Mouse (Mus musculus) G1E (cell line): ENCODE results near the gene 3110021N24Rik. TPM values are rescaled to one million over a fixed set of nuclear protein-coding genes. Genes with fewer than 3 reads are reported as not detected.

Source experiments
- ATAC-seq: 2 replicates; pipeline ENCODE4 v1.8.0; 2016; ENCODE audit warnings: mild to moderate bottlenecking; ENCODE audit not compliant: insufficient number of reproducible peaks, poor library complexity, low FRiP score, severe bottlenecking; ENCODE audit errors: extremely low read depth
- DNase-seq: peaks from one replicate; pipeline ENCODE4 v3.0.0; 2012; ENCODE audit warnings: low spot score
- H3K27me3 ChIP-seq: 2 replicates; pipeline ENCODE4 v1.6.1; 2012; ENCODE audit warnings: mild to moderate bottlenecking, low read length, inconsistent platforms; ENCODE audit not compliant: insufficient read depth
- H3K36me3 ChIP-seq: replicated peaks from 2 replicates; pipeline ENCODE3; 2012; ENCODE audit warnings: mild to moderate bottlenecking, inconsistent platforms
- H3K4me1 ChIP-seq: 2 replicates; pipeline ENCODE4 v1.6.1; 2012; ENCODE audit warnings: low read depth, low read length, inconsistent platforms, mixed read lengths; ENCODE audit not compliant: insufficient read depth
- H3K4me3 ChIP-seq: 2 replicates; pipeline ENCODE4 v1.5.1; 2012; ENCODE audit warnings: low read depth, mild to moderate bottlenecking, inconsistent platforms, low read length, moderate library complexity, mixed read lengths
- H3K9me3 ChIP-seq: replicated peaks from 2 replicates; pipeline ENCODE4 v1.6.1; 2012; ENCODE audit warnings: inconsistent platforms
- CTCF ChIP-seq: IDR thresholded peaks from 2 replicates; pipeline ENCODE4 v1.5.1; 2012; ENCODE audit warnings: low read depth, low read length, inconsistent platforms, mixed read lengths
- GATA1 ChIP-seq: IDR thresholded peaks from 2 replicates; pipeline ENCODE4 v1.6.1; 2012; ENCODE audit warnings: borderline replicate concordance, low read length, inconsistent platforms, mixed read lengths
- GATA2 ChIP-seq: IDR thresholded peaks from 2 replicates; pipeline ENCODE4 v1.6.1; 2012; ENCODE audit warnings: low read depth, low read length, inconsistent platforms, borderline replicate concordance
- POLR2AphosphoS5 ChIP-seq: IDR thresholded peaks from 2 replicates; pipeline ENCODE4 v1.6.1; 2012; ENCODE audit warnings: low read depth, low read length, inconsistent platforms; ENCODE audit not compliant: insufficient replicate concordance
- TAL1 ChIP-seq: conservative IDR thresholded peaks from 2 replicates; pipeline ENCODE4 v1.6.1; 2012; ENCODE audit warnings: low read depth, low read length, inconsistent platforms, mixed read lengths
- polyA plus RNA-seq: library from polyadenylated mRNA; stranded (reverse); fragments of >175 nt; gene quantifications from 2 replicates; pipeline ENCODE4 v1.2.3, GENCODE M21; 2012
- total RNA-seq, 2 experiments: library from RNA; stranded (forward) in 1 of 2; stranded (reverse) in 1 of 2; fragments of 200-1000 nt in 1 of 2; fragments of >200 nt in 1 of 2; fragmentation: Nextera tagmentation in 1 of 2; gene quantifications; 2 replicates each; pipeline ENCODE4 v1.2.3; 2014 to 2017

The 3110021N24Rik gene
- total and polyA plus RNA-seq, 3 experiments, result 0.05 TPM; not detected in 2

DNA sequence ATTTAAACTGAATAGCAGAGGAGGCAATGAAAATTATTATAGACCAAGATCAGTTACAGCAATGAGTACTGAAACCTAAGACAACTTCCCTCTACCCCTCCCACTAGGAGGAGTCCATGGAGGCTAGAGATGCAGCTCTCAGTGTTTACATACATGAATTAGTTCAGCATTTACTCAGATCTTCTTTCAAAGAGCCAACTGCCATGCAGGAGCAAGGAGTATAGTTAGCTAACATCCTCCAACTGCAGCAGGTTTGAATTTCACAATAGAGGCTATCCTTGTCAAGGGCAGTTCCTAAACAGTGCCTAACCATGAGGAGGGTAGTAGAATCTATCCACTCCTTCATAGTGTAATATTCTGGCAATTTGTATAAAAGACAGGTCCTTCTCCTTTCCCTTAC is 49.1 kb downstream of the 3110021N24Rik start:
- peaks cover 13% of the 10 kb centered on the region; the same call in 1 of the 2 replicates for H3K27me3 ChIP-seq
- DNase-seq, result no peak
- ATAC-seq, result no peak
- H3K4me1 ChIP-seq, result no peaks in the 10 kb centered on the region
- H3K4me3 ChIP-seq, result no peak overlapping the region
- TF ChIP-seq GATA2, result no peak
- no peak for TF ChIP-seq CTCF
- TF ChIP-seq TAL1, result no peak
- no peak for TF ChIP-seq GATA1
- no peak for TF ChIP-seq POLR2AphosphoS5
- H3K36me3 ChIP-seq, result no peaks in the 10 kb centered on the region
- no peaks in the 10 kb centered on the region for H3K9me3 ChIP-seq

DNA sequence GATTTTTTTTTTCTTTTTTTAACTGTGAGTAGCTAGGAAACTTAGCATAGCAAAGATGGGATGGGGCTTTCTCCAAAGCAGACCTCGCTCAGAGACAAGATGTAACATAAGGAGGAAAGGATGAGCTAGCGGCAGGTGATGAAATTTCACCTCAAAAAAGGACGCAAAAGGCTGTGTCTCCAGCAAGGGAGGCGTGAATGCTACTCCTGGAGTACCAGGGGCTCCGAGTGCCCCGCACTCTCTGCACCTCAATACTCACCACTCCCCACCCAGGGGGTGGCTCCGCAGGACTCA is 60.3 kb downstream of the 3110021N24Rik start:
- DNase-seq, result no peak

DNA sequence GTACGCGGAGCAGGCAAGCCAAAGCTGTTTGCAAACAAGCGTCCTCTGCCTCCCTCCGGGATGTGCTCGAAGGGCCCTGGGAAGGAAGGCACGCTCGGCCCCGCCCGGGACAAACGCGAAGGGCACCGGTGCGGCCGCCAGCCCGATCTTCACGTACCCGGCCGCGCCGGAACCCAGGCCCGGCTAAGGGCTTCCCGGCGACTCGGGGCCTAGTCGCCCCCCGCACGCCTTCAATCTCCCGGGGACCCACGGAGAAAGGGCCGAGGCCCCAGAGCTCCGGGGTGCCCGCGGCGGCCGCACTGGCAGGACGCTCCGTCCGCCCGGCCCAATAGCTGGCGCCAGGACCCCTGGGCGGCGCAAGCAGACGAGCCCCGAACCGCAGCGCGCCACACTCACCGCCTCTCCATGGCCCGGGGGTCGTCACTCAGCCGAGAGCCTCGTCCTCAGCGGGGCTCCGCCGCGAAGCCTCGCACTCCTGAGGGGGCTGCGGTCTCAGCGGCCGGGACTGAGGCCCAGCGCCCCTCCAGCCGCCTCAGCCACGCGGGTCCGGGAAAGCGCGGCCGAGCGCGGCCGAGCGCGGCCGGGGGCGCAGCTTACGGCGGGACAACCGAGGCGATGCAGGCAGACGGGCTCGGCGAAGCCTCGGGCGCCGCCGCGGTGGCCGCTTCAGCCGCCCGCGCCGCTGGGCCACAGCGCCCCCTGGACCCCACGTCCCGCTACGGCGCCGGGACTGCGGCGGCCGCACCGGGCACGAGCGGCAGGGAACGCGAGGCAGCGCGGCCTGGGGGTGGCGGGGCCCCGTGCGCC is 60.8 kb downstream of the 3110021N24Rik start, which contains the start of gene Zfyve9:
Zfyve9 (minus strand) TSS at position 742 of the 807 bp plus-strand sequence.
- peak within 1 kb of the TSS; percentile 53; the same call in 1 of the 2 replicates for H3K4me3 ChIP-seq
- H3K9me3 ChIP-seq, result no peaks in the 10 kb centered on the region; the same call in 1 of the 2 replicates
- TF ChIP-seq GATA1 (no peak), CTCF (no peak), POLR2AphosphoS5 (no peak), GATA2 (no peak), TAL1 (no peak)
- no peak for ATAC-seq
- no peaks in the 10 kb centered on the region for H3K36me3 ChIP-seq
- peak; percentile 4 for DNase-seq
- peaks cover 4% of the 10 kb centered on the region; the same call in 1 of the 2 replicates for H3K4me1 ChIP-seq
- H3K27me3 ChIP-seq, result peaks cover 23% of the 10 kb centered on the region

More for the DNA sequence above, 60.3 kb downstream of the 3110021N24Rik start:
- Histone ChIP-seq H3K36me3 (no peaks in the 10 kb centered on the region), H3K9me3 (no peaks in the 10 kb centered on the region; the same call in 1 of the 2 replicates), H3K4me1 (peaks cover 4% of the 10 kb centered on the region; the same call in 1 of the 2 replicates), H3K4me3 (no peak overlapping the region), H3K27me3 (peaks cover 23% of the 10 kb centered on the region)
- ATAC-seq, result no peak
- TF ChIP-seq CTCF, result no peak
- no peak for TF ChIP-seq GATA2
- TF ChIP-seq GATA1, result no peak
- no peak for TF ChIP-seq POLR2AphosphoS5
- no peak for TF ChIP-seq TAL1

DNA sequence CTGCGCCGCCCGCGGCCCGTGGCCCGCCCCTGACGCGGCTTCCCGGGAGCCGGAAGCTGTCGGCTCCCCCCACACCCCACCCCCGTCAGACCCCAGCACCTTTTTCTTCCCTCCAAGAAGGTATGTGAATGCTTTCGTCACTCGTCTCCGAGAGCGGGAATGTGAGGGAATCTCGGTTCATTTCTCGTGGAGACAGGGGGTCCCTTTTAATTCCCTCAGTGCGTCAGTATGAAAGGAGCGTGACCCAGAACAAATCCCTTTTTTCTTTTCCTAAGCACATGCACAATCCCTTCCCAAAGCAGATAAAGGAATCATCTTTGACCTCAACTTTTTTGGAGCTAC is 61.4 kb downstream of the 3110021N24Rik start:
- ATAC-seq (no peak), DNase-seq (no peak)
- Histone ChIP-seq H3K27me3 (peaks cover 23% of the 10 kb centered on the region), H3K9me3 (no peaks in the 10 kb centered on the region; the same call in 1 of the 2 replicates), H3K36me3 (no peaks in the 10 kb centered on the region), H3K4me3 (peak overlapping the region; percentile 53; the same call in 1 of the 2 replicates), H3K4me1 (peaks cover 4% of the 10 kb centered on the region; the same call in 1 of the 2 replicates)
- no peak for TF ChIP-seq POLR2AphosphoS5
- TF ChIP-seq CTCF, result no peak
- TF ChIP-seq TAL1, result no peak
- TF ChIP-seq GATA1, result no peak
- no peak for TF ChIP-seq GATA2

DNA sequence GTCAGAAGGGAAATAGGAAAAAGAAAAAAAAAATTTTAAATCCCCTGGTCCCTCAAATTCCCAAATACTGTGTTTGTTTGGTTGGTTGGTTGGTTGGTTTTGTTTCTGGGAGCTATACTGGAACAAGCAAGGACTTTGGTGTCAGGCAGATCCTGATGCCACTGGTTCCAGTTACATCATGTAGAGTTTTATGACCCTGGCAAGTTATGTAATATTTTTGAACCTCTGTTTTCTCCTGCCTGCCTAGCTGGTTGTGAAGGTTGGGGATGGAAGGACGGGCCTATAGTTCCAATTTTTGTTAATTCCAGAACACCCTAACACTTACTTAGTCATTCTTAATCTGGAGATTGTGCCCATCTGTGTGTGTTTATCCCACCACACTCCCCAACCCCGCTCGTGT is 62.1 kb downstream of the 3110021N24Rik start:
- ATAC-seq (no peak), DNase-seq (no peak)
- TF ChIP-seq POLR2AphosphoS5, result no peak
- TF ChIP-seq GATA2, result no peak
- no peak for TF ChIP-seq GATA1
- TF ChIP-seq CTCF, result no peak
- TF ChIP-seq TAL1, result no peak
- peaks cover 4% of the 10 kb centered on the region; the same call in 1 of the 2 replicates for H3K4me1 ChIP-seq
- H3K27me3 ChIP-seq, result peaks cover 25% of the 10 kb centered on the region
- no peak overlapping the region for H3K4me3 ChIP-seq
- H3K9me3 ChIP-seq, result no peaks in the 10 kb centered on the region; the same call in 1 of the 2 replicates
- no peaks in the 10 kb centered on the region for H3K36me3 ChIP-seq

DNA sequence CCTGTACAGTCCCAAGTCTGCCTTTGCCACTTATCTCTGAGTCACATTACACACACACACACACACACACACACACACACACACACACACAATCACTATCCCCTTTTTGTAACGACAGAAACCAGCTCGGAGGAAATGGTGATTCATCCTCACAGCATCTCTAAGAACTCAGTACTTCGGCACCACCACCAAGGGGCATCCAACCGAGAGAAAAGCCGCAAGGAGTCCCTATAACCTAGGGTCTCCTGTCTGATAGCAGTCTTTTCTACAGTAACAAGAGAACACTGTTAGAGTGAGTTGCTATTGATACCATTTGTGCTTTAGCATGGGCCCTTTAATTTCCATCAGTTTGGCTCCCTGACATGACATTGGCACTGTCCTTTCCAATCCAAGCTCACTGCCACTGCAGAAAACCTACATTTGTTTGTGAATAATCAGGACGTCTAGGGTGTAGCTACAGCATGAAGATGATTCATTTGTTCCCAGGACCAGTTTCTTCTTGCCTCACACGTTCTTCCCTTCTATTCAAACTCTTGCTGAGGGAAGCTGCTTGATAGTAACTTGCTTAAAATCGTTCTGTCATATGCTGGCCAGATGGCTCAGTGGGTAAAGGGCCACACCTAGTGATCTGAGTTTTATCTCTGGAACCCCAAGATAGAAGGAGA is 63.1 kb downstream of the 3110021N24Rik start:
- DNase-seq, result no peak

More for the DNA sequence above, 63.1 kb downstream of the 3110021N24Rik start:
- H3K4me3 ChIP-seq, result no peak overlapping the region
- H3K9me3 ChIP-seq, result no peaks in the 10 kb centered on the region; the same call in 1 of the 2 replicates
- peaks cover 25% of the 10 kb centered on the region for H3K27me3 ChIP-seq
- no peak for ATAC-seq
- H3K4me1 ChIP-seq, result peaks cover 4% of the 10 kb centered on the region; the same call in 1 of the 2 replicates
- no peaks in the 10 kb centered on the region for H3K36me3 ChIP-seq
- TF ChIP-seq TAL1 (no peak), GATA1 (no peak), GATA2 (no peak), POLR2AphosphoS5 (no peak), CTCF (no peak)
